Mouse (Mus musculus): ENCODE data around the gene Gbp2. TPM values are rescaled to one million over a fixed set of nuclear protein-coding genes. Genes with fewer than 3 reads are reported as not detected.
"Not testable (repeated sequence)": the region's sequence is repeated elsewhere in the genome, so short reads cannot be mapped to it uniquely, and the experiment has no call there.

Gene Gbp2
- polyA plus RNA-seq, 1 experiment: 9.4 TPM

DNA sequence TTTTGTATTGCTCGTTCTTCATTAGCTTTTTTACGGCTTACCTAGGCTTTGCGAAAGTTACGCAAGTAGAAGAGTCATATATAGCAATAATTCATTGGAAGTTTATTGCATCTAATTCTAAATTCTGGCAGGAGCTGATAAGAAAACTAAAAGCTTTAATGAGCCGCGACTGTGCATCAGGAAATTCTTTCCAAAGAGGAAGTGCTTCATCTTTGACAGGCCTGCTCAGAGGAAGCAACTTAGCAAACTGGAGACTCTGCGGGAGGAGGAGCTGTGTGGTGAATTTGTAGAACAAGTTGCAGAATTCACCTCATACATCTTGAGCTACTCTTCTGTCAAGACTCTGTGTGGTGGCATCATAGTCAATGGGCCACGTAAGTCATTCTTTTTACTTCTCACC lies 10.0 kb downstream of the Gbp2 start:
- peak; percentile 39 for DNase-seq
- Histone ChIP-seq H3K27me3 (replicated peaks; ENCODE audit: control insufficient read depth, insufficient read depth, low read length) (no peaks in the 10 kb centered on the region), H3K27ac (ENCODE audit: insufficient read depth, low read depth, low read length) (no peak overlapping the region), H3K4me1 (ENCODE audit: control insufficient read depth, insufficient read depth, low read length) (no peaks in the 10 kb centered on the region), H3K4me3 (ENCODE audit: insufficient read depth, low read depth, low read length) (no peak overlapping the region), H3K36me3 (ENCODE audit: control insufficient read depth, insufficient read depth, low read length) (no peaks in the 10 kb centered on the region)
- TF ChIP-seq POLR2A (IDR thresholded peaks at IDR 0.05; ENCODE audit: low read depth, low read length) (no peak), CTCF (conservative IDR thresholded peaks at IDR 0.05; ENCODE audit: insufficient read depth, insufficient read length, low read depth, low read length) (no peak)
- WGBS: 46% methylated on average over 8 of the region's 8 CpGs

DNA sequence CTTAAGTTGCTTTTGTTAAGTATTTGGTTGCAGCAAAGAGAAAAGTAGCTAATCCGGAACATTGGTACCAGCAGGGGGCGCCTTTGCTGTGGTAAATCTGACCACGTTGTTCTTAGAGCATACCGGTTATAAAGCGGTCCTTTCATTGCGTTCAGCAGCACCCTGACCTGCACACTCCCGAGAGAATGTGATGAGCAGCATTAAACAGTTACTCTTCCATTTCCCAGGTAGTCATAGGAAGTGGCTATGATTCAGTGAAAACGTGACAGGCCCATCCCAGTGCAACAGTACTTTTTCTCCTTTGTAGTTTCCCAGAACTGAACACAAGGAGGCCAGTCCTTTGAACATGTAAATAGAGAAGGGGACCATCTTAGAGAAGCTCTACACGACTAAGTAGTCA lies 19.8 kb downstream of the Gbp2 start:
- Histone ChIP-seq H3K4me1 (ENCODE audit: control insufficient read depth, insufficient read depth, low read length) (no peaks in the 10 kb centered on the region; the same call in 1 of the 2 replicates), H3K27ac (ENCODE audit: insufficient read depth, low read depth, low read length) (no peak overlapping the region), H3K36me3 (ENCODE audit: control insufficient read depth, insufficient read depth, low read length) (no peaks in the 10 kb centered on the region), H3K27me3 (replicated peaks; ENCODE audit: control insufficient read depth, insufficient read depth, low read length) (no peaks in the 10 kb centered on the region), H3K4me3 (ENCODE audit: insufficient read depth, low read depth, low read length) (no peak overlapping the region)
- DNase-seq: peak; percentile 73
- 5% methylated on average over 9 of the region's 9 CpGs for WGBS
- TF ChIP-seq POLR2A (IDR thresholded peaks at IDR 0.05; ENCODE audit: low read depth, low read length) (no peak), CTCF (conservative IDR thresholded peaks at IDR 0.05; ENCODE audit: insufficient read depth, insufficient read length, low read depth, low read length) (peak; percentile 73)

DNA sequence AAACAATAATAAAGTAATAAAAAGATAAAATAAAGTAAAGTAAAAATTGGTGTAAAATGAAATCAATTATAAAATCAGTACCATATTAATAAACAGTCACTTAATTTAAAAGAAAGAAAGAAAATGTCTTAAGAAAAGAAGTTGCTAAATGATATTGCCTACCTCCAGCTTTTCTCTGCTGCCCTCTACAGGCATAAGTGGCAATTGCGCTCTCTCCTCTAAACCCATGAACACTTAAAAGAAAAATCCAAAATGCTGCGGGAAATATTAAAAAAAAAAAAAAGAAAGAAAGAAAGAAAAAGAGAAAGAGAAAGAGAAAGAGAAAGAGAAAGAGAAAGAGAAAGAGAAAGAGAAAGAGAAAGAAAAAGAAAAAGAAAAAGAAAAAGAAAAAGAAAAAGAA lies 25.5 kb downstream of the Gbp2 start:
- 2% methylated on average over 2 of the region's 2 CpGs for WGBS
- peak; percentile 50 for TF ChIP-seq CTCF (conservative IDR thresholded peaks at IDR 0.05; ENCODE audit: insufficient read depth, insufficient read length, low read depth, low read length)
- not testable (repeated sequence) for H3K4me1 ChIP-seq (ENCODE audit: control insufficient read depth, insufficient read depth, low read length); H3K27me3 ChIP-seq (replicated peaks; ENCODE audit: control insufficient read depth, insufficient read depth, low read length); H3K27ac ChIP-seq (ENCODE audit: insufficient read depth, low read depth, low read length); H3K36me3 ChIP-seq (ENCODE audit: control insufficient read depth, insufficient read depth, low read length); H3K4me3 ChIP-seq (ENCODE audit: insufficient read depth, low read depth, low read length)
- DNase-seq: peak; percentile 66

DNA sequence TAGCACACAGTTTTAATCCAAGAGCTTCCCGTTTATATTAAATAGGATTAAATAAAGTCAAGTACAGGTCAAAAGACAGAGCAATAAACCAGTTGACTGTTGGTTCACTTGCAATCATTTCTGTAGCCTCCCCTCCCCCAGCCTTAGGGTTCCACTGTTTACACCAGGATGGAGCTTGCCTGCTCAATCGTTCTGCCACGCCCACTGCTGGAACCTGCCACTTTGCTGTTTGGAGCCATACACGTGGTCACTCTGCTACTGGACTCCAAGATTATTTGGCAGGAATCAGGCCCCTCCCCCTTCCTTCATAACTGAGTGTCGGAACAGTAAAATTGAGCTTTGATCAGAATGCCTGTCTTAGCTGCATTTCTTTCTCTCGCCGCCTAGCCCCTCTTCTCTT lies 27.4 kb downstream of the Gbp2 start:
- not testable (repeated sequence) for H3K4me3 ChIP-seq (ENCODE audit: insufficient read depth, low read depth, low read length); H3K4me1 ChIP-seq (ENCODE audit: control insufficient read depth, insufficient read depth, low read length); H3K27me3 ChIP-seq (replicated peaks; ENCODE audit: control insufficient read depth, insufficient read depth, low read length); H3K36me3 ChIP-seq (ENCODE audit: control insufficient read depth, insufficient read depth, low read length); H3K27ac ChIP-seq (ENCODE audit: insufficient read depth, low read depth, low read length)
- DNase-seq: peak; percentile 60
- 32% methylated on average over 7 of the region's 7 CpGs for WGBS

DNA sequence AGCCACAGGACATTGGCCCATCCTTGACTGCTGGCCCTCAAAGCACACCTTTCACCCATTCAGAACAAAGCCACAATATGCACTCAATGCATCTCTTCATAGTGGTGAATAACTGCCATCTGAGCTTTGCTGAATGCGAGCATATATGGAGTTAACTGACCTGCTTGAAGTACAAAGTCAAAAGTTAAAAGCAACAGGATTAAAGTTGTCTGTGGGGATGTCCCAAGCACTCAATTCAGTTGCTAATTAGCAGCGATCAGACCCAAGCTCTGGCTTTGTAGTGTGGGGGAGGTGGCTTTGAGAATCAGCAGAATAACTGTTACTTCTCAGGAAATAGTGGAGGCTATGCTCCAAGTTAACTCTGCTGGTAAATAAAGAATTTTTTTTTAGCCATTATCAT lies 29.8 kb downstream of the Gbp2 start:
- no peaks in the 10 kb centered on the region for H3K36me3 ChIP-seq (ENCODE audit: control insufficient read depth, insufficient read depth, low read length)
- H3K27me3 ChIP-seq (replicated peaks; ENCODE audit: control insufficient read depth, insufficient read depth, low read length): no peaks in the 10 kb centered on the region; the same call in 1 of the 2 replicates
- WGBS: 45% methylated on average over 2 of the region's 2 CpGs
- no peak overlapping the region for H3K4me3 ChIP-seq (ENCODE audit: insufficient read depth, low read depth, low read length)
- no peaks in the 10 kb centered on the region for H3K4me1 ChIP-seq (ENCODE audit: control insufficient read depth, insufficient read depth, low read length)
- H3K27ac ChIP-seq (ENCODE audit: insufficient read depth, low read depth, low read length): no peak overlapping the region
- DNase-seq: no peak
- no peak for TF ChIP-seq POLR2A (IDR thresholded peaks at IDR 0.05; ENCODE audit: low read depth, low read length)
- TF ChIP-seq CTCF (conservative IDR thresholded peaks at IDR 0.05; ENCODE audit: insufficient read depth, insufficient read length, low read depth, low read length): no peak

DNA sequence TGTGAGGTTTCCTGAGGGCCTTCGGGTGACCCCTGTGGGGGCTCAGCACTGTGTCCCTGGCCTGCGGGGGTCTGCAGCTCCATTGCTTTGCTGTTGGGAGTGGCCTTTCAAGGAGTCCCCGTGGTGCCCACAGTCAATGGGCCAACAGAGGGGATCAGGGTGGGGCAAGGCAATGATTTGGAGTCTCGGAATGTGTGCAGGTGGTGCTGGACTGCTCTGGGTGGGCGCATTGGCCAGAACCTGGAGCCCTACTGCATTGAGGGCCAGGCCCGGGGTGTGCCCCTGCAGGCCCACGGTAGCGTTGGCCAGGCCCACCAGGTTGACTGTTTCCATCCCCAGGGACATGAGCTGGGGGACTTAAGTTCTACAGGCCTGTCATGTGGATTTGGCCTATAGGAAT lies 44.3 kb downstream of the Gbp2 start:
- no peak for DNase-seq
- TF ChIP-seq POLR2A (IDR thresholded peaks at IDR 0.05; ENCODE audit: low read depth, low read length) (no peak), CTCF (conservative IDR thresholded peaks at IDR 0.05; ENCODE audit: insufficient read depth, insufficient read length, low read depth, low read length) (no peak)
- 94% methylated on average over 8 of the region's 8 CpGs for WGBS

DNA sequence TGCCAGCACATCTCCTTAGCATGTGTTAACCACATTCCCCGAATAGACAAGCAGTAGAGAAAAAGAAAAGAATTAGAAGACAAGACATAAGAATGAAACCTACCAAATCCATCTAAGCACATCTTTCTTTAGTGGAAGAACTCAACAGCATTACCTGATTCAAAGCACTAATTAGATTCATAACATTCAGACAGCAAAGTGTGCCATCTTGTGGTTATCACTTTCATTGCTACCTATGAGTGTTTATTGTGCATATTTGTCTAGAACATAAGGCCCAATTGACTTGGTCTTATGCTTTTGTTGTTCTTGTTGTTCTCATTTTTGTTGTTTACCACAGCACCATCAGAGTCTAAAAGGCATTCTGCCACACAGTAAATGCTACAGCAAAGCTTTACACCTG lies 54.2 kb downstream of the Gbp2 start:
- WGBS: 85% methylated on average over 1 of the region's 1 CpGs

More for the DNA sequence above, 44.3 kb downstream of the Gbp2 start:
- H3K4me3 ChIP-seq (ENCODE audit: insufficient read depth, low read depth, low read length): no peak overlapping the region
- H3K4me1 ChIP-seq (ENCODE audit: control insufficient read depth, insufficient read depth, low read length): no peaks in the 10 kb centered on the region
- H3K27ac ChIP-seq (ENCODE audit: insufficient read depth, low read depth, low read length): no peak overlapping the region
- no peaks in the 10 kb centered on the region for H3K27me3 ChIP-seq (replicated peaks; ENCODE audit: control insufficient read depth, insufficient read depth, low read length)
- H3K36me3 ChIP-seq (ENCODE audit: control insufficient read depth, insufficient read depth, low read length): no peaks in the 10 kb centered on the region

More for the DNA sequence above, 54.2 kb downstream of the Gbp2 start:
- DNase-seq: peak; percentile 46
- Histone ChIP-seq H3K4me1 (ENCODE audit: control insufficient read depth, insufficient read depth, low read length) (no peaks in the 10 kb centered on the region), H3K36me3 (ENCODE audit: control insufficient read depth, insufficient read depth, low read length) (no peaks in the 10 kb centered on the region), H3K4me3 (ENCODE audit: insufficient read depth, low read depth, low read length) (no peak overlapping the region), H3K27ac (ENCODE audit: insufficient read depth, low read depth, low read length) (no peak overlapping the region), H3K27me3 (replicated peaks; ENCODE audit: control insufficient read depth, insufficient read depth, low read length) (no peaks in the 10 kb centered on the region)
- TF ChIP-seq POLR2A (IDR thresholded peaks at IDR 0.05; ENCODE audit: low read depth, low read length): no peak
- TF ChIP-seq CTCF (conservative IDR thresholded peaks at IDR 0.05; ENCODE audit: insufficient read depth, insufficient read length, low read depth, low read length): 0 out of 2 replicates have a peak, but pooled peaks have one; percentile 8

Other genes starting within 250 kb of the Gbp2 start
- 62.6 and 64.5 TPM in 2 replicates for gene Pdlim5, start 224.9 kb upstream of the Gbp2 start, polyA plus RNA-seq (2012; rRNA removed)
- 1.5 and 2.3 TPM in 2 replicates for gene Gbp5, start 126.6 kb upstream of the Gbp2 start, polyA plus RNA-seq (2012; rRNA removed)
- 2.8 and 3.6 TPM in 2 replicates for gene Gbp7, start 90.3 kb upstream of the Gbp2 start, polyA plus RNA-seq (2012; rRNA removed)
- gene Gbp3, start 60.6 kb upstream of the Gbp2 start, polyA plus RNA-seq (2012; rRNA removed): 46.3 and 52.4 TPM in 2 replicates
- 0.04 and 0.27 TPM in 2 replicates for gene Gbp2b, start 25.8 kb upstream of the Gbp2 start, polyA plus RNA-seq (2012; rRNA removed)
- 61.2 and 68.2 TPM in 2 replicates for gene Kyat3, start 80.4 kb downstream of the Gbp2 start, polyA plus RNA-seq (2012; rRNA removed)
- 21.0 and 27.0 TPM in 2 replicates for gene Gtf2b, start 144.4 kb downstream of the Gbp2 start, polyA plus RNA-seq (2012; rRNA removed)